Mouse (Mus musculus) limb, embryonic 10.5 days (tissue): ENCODE measurements at regions not wholly inside any gene's neighbourhood (a gene's known extent, or its start where the extent isn't known, plus 50 kb on each side); places are given as distances from the start of the nearest gene placed in this dataset.

Source experiments
- DNase-seq: peaks from one replicate; pipeline ENCODE4 v3.0.0-alpha.2; 2017; ENCODE audit warnings: low spot score
- H3K27ac ChIP-seq: fragments of 300-500 bp; sonication (generic); 2 replicates; pipeline ENCODE4 v1.5.1; 2016; ENCODE audit warnings: mild to moderate bottlenecking
- H3K27me3 ChIP-seq: fragments of 300-500 bp; sonication (generic); 2 replicates; pipeline ENCODE4 v1.6.1; 2016; ENCODE audit warnings: low read depth, mild to moderate bottlenecking; ENCODE audit not compliant: poor library complexity, severe bottlenecking
- H3K36me3 ChIP-seq: fragments of 300-500 bp; sonication (generic); 2 replicates; pipeline ENCODE4 v1.6.1; 2016; ENCODE audit warnings: mild to moderate bottlenecking, moderate library complexity
- H3K4me1 ChIP-seq: fragments of 300-500 bp; sonication (generic); 2 replicates; pipeline ENCODE4 v1.6.1; 2016
- H3K4me3 ChIP-seq: fragments of 300-500 bp; sonication (generic); 2 replicates; pipeline ENCODE4 v1.5.1; 2016; ENCODE audit warnings: mild to moderate bottlenecking, moderate library complexity
- H3K9me3 ChIP-seq: fragments of 300-500 bp; sonication (generic); replicated peaks from 2 replicates; pipeline ENCODE4 v1.6.1; 2016; ENCODE audit warnings: mild to moderate bottlenecking
- WGBS: fragments of 180-500 bp; shearing (Covaris S2); methylation state at CpG from one replicate; pipeline ENCODE4 v1.1.7; 2016; 5-methylcytosine and 5-hydroxymethylcytosine counted together

DNA sequence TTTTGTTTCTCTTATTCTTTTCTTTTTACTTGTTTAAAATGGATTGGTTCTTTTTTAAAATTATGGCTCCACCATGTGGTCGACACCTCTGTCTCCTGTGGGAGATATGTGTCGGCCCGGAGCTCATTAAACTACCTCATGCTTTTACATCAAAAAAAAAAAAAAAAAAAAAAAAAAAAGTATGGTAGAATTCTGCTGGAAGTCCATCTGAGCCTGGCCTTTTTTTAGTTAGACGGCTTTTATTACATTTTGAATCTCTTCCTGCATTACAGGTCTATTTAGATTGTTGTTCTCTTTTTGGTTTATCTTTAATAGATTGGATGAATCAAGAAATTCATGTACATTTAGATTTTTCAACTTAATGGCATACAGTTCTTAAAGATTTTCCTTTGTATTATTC, 350.8 kb upstream of the Ascc3 start:
- Histone ChIP-seq H3K4me3 (no peak overlapping the region), H3K27ac (no peak overlapping the region), H3K4me1 (no peaks in the 10 kb centered on the region), H3K36me3 (no peaks in the 10 kb centered on the region), H3K27me3 (no peaks in the 10 kb centered on the region), H3K9me3 (no peaks in the 10 kb centered on the region)
- DNase-seq: no peak
- WGBS: 76% methylated on average over 4 of the region's 4 CpGs

DNA sequence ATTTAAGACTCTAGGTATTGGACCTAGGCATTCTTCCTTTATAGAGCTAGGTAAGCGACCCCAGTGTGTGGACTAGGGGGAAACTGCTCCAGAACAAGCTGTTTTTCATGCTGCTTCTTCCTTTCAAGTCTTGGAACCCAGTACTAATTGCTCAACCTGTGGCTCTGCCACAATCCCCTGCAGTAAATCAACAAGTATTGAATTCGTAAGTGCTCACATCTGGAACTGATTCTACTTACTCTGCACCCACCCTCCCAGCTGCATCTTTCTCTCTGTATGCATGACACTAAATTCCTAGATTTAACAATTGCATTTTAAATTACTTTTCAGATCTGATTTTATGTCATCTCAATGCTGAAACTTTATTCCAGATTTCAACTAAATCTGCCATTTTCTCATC, 388.9 kb upstream of the Ascc3 start:
- peaks cover 13% of the 10 kb centered on the region for H3K4me1 ChIP-seq
- no peaks in the 10 kb centered on the region for H3K36me3 ChIP-seq
- H3K9me3 ChIP-seq: no peaks in the 10 kb centered on the region
- H3K27me3 ChIP-seq: no peaks in the 10 kb centered on the region
- no peak for DNase-seq
- no peak overlapping the region for H3K27ac ChIP-seq
- H3K4me3 ChIP-seq: no peak overlapping the region
- 12% methylated on average over 2 of the region's 2 CpGs for WGBS

- Histone ChIP-seq H3K27ac (no peak overlapping the region), H3K36me3 (no peaks in the 10 kb centered on the region), H3K4me1 (peaks cover 22% of the 10 kb centered on the region), H3K9me3 (no peaks in the 10 kb centered on the region), H3K27me3 (no peaks in the 10 kb centered on the region), H3K4me3 (no peak overlapping the region)
- WGBS: 71% methylated on average over 2 of the region's 2 CpGs
- no peak for DNase-seq
Measured at GRCm38 (mm10) chr10:50201691-50202090, 390.8 kb upstream of the Ascc3 start.

DNA sequence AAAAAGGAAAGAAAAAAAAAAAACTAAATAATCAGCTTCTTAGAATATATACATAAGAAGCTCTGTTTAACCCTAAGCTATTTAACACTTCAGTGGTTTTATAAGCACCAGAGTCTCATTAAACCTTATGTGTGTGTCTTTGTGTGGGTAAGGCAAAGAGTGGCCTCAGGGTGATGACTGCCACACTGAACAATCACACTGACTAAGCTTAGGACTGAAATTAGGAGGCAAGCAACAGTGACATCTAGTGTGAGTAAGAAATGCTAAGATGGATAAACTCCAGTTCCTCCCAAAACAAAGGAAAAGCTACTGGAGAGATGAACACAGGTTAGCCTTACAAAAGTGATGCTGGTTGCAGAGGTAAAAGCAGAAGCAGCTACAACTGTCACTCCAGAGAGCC, 392.6 kb upstream of the Ascc3 start:
- Histone ChIP-seq H3K27me3 (no peaks in the 10 kb centered on the region), H3K4me1 (peaks cover 22% of the 10 kb centered on the region), H3K4me3 (no peak overlapping the region), H3K36me3 (no peaks in the 10 kb centered on the region), H3K9me3 (no peaks in the 10 kb centered on the region), H3K27ac (0 out of 2 replicates have a peak overlapping the region, but pooled peaks have one; percentile 56)
- no peak for DNase-seq

- no peaks in the 10 kb centered on the region for H3K9me3 ChIP-seq
- H3K27ac ChIP-seq: no peak overlapping the region
- no peaks in the 10 kb centered on the region for H3K36me3 ChIP-seq
- H3K27me3 ChIP-seq: no peaks in the 10 kb centered on the region
- no peak overlapping the region for H3K4me3 ChIP-seq
- 52% methylated on average over 5 of the region's 5 CpGs for WGBS
- no peak for DNase-seq
- H3K4me1 ChIP-seq: peaks cover 16% of the 10 kb centered on the region
Measured at GRCm38 (mm10) chr10:50197897-50198538, 394.5 kb upstream of the Ascc3 start.

DNA sequence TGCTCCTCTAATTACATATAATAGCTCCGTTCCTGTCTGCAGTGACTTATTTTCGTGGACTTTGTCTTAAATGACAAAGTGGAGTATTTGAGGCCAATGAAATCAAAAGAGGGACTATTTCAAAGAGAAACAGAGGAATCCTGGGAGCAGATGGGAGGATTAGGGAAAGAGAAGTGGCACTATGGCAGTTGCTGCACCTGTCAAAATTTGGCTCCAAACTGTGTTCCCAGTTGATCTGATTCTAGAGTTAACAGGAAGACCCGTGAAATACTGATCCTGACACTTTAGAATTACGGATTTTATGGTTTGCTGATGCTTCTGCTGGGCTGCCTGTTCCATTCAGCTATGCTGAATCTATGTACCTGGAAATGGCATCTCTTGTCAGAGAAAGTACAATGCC, 401.7 kb upstream of the Grik2 start:
- Histone ChIP-seq H3K9me3 (no peaks in the 10 kb centered on the region), H3K27ac (no peak overlapping the region), H3K4me1 (no peaks in the 10 kb centered on the region), H3K27me3 (no peaks in the 10 kb centered on the region), H3K4me3 (no peak overlapping the region), H3K36me3 (no peaks in the 10 kb centered on the region)
- WGBS: 87% methylated on average over 4 of the region's 4 CpGs
- no peak for DNase-seq

GRCm38 (mm10) chr10:50169116-50169515, 380.6 kb upstream of the Grik2 start:
- 82% methylated on average over 6 of the region's 6 CpGs for WGBS
- Histone ChIP-seq H3K4me1 (no peaks in the 10 kb centered on the region), H3K27ac (no peak overlapping the region), H3K27me3 (no peaks in the 10 kb centered on the region), H3K36me3 (no peaks in the 10 kb centered on the region), H3K9me3 (no peaks in the 10 kb centered on the region), H3K4me3 (no peak overlapping the region)
- no peak for DNase-seq

DNA sequence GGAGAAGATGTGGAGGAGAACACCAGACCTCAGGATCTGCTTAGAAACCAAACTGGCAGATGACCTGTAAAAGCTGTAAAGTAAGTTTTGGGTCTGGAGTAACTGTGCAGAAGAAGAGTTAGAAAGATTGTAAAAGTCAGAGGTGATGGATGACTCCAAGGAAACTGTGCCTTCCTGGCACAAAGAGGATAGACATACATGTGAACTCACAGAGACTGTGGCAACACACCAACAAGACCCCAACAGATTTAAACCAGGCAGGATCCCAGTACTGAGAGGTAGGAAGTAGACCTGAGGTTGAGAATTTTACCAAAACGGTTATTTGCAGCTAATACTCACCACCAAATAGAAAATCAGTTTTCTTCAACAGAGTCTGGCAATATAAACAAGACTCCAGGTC, 349.8 kb upstream of the Grik2 start:
- Histone ChIP-seq H3K4me3 (no peak overlapping the region), H3K4me1 (no peaks in the 10 kb centered on the region), H3K27me3 (no peaks in the 10 kb centered on the region), H3K9me3 (no peaks in the 10 kb centered on the region), H3K27ac (no peak overlapping the region), H3K36me3 (no peaks in the 10 kb centered on the region)
- WGBS: 48% methylated on average over 1 of the region's 1 CpGs
- DNase-seq: no peak

DNA sequence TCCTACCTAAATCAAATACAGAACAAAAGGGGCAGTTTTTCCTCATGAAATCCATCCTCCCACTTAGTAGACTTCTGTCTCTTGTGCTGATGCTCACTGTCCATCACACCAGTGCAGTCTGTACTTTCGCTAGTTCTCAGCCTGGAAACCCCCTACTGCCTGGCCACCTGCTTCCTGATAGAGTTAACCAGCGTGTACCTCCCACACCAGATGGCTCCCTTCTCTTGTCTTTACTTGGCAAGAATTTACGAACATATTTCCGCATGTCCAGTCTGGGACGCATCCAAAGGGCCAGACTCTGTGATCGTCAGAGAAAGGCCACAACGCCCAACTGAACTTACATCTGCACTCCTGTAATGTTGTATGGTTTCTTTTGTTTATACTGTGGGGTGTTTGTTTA, 349.2 kb upstream of the Grik2 start:
- no peak overlapping the region for H3K4me3 ChIP-seq
- no peaks in the 10 kb centered on the region for H3K4me1 ChIP-seq
- H3K27ac ChIP-seq: no peak overlapping the region
- no peaks in the 10 kb centered on the region for H3K36me3 ChIP-seq
- H3K9me3 ChIP-seq: no peaks in the 10 kb centered on the region
- H3K27me3 ChIP-seq: no peaks in the 10 kb centered on the region
- no peak for DNase-seq
- 68% methylated on average over 7 of the region's 7 CpGs for WGBS

GRCm38 (mm10) chr10:50136165-50136564, 347.6 kb upstream of the Grik2 start:
- Histone ChIP-seq H3K27ac (no peak overlapping the region), H3K27me3 (no peaks in the 10 kb centered on the region), H3K4me1 (no peaks in the 10 kb centered on the region), H3K4me3 (no peak overlapping the region), H3K9me3 (no peaks in the 10 kb centered on the region), H3K36me3 (no peaks in the 10 kb centered on the region)
- DNase-seq: no peak
- 91% methylated on average over 1 of the region's 1 CpGs for WGBS

GRCm38 (mm10) chr10:50135499-50135898, 346.9 kb upstream of the Grik2 start:
- no peak for DNase-seq
- Histone ChIP-seq H3K27me3 (no peaks in the 10 kb centered on the region), H3K36me3 (no peaks in the 10 kb centered on the region), H3K27ac (no peak overlapping the region), H3K4me1 (no peaks in the 10 kb centered on the region), H3K9me3 (no peaks in the 10 kb centered on the region), H3K4me3 (no peak overlapping the region)
- 44% methylated on average over 1 of the region's 1 CpGs for whole genome bisulfite sequencing
